Mouse (Mus musculus) limb, embryonic 14.5 days (tissue): ENCODE measurements around the gene BC051019. TPM values are rescaled to one million over a fixed set of nuclear protein-coding genes. Genes with fewer than 3 reads are reported as not detected.

ENCODE experiments used
- ATAC-seq: fragments of 200-750 bp; cut with Nextera tagmentation; 2 replicates; pipeline ENCODE4 v1.8.0; 2017; ENCODE audit warnings: low read depth, moderate number of reproducible peaks, moderate TSS enrichment; ENCODE audit not compliant: low FRiP score
- DNase-seq: peaks from one replicate; pipeline ENCODE4 v3.0.0-alpha.2; 2015; ENCODE audit warnings: low spot score
- H3K27ac ChIP-seq: fragments of 300-500 bp; sonication (generic); replicated peaks from 2 replicates; pipeline ENCODE4 v1.5.1; 2014; ENCODE audit warnings: low read depth, mild to moderate bottlenecking, low read length, moderate library complexity, mixed read lengths
- H3K27me3 ChIP-seq: fragments of 300-500 bp; sonication (generic); 2 replicates; pipeline ENCODE4 v1.6.1; 2014; ENCODE audit warnings: low read length, mixed read lengths; ENCODE audit not compliant: control insufficient read depth, insufficient read depth
- H3K36me3 ChIP-seq: fragments of 300-500 bp; sonication (generic); 2 replicates; pipeline ENCODE4 v1.6.1; 2014; ENCODE audit warnings: mild to moderate bottlenecking, low read length, moderate library complexity, mixed read lengths; ENCODE audit not compliant: control insufficient read depth, insufficient read depth
- H3K4me1 ChIP-seq: fragments of 300-500 bp; sonication (generic); 2 replicates; pipeline ENCODE4 v1.6.1; 2014; ENCODE audit warnings: antibody characterized with exemption, low read length, mixed read lengths; ENCODE audit not compliant: control insufficient read depth, insufficient read depth
- H3K4me2 ChIP-seq: fragments of 300-500 bp; sonication (generic); replicated peaks from 2 replicates; pipeline ENCODE4 v1.6.1; 2014; ENCODE audit warnings: low read depth, mild to moderate bottlenecking, low read length, moderate library complexity; ENCODE audit not compliant: severe bottlenecking
- H3K4me3 ChIP-seq: fragments of 300-500 bp; sonication (generic); replicated peaks from 2 replicates; pipeline ENCODE4 v1.5.1; 2014; ENCODE audit warnings: low read length
- H3K9ac ChIP-seq: fragments of 300-500 bp; sonication (generic); 2 replicates; pipeline ENCODE4 v1.6.1; 2014; ENCODE audit warnings: mild to moderate bottlenecking, low read depth, low read length, moderate library complexity; ENCODE audit not compliant: severe bottlenecking
- H3K9me3 ChIP-seq: fragments of 300-500 bp; sonication (generic); 2 replicates; pipeline ENCODE4 v1.6.1; 2016; ENCODE audit warnings: low read length; ENCODE audit not compliant: control insufficient read depth
- POLR2A ChIP-seq: fragments of 200-500 bp; IDR thresholded peaks from 2 replicates; pipeline ENCODE4 v1.8.0; 2012; ENCODE audit warnings: inconsistent platforms, mild to moderate bottlenecking, moderate library complexity, borderline replicate concordance; ENCODE audit not compliant: insufficient read depth, insufficient read length; ENCODE audit errors: extremely low read depth
- WGBS: fragments of 180-500 bp; shearing (Covaris S2); extraction: QIAGEN DNeasy Blood & Tissue Kit; methylation state at CpG from one replicate; pipeline ENCODE4 v1.1.7; 2014; 5-methylcytosine and 5-hydroxymethylcytosine counted together
- polyA plus RNA-seq, 2 experiments: library from polyadenylated mRNA; depleted of rRNA in 1 of 2; stranded (reverse) in 1 of 2; unstranded in 1 of 2; fragments of >200 nt; fragmentation: Nextera tagmentation in 1 of 2; extraction: Ambion mirVana in 1 of 2; gene quantifications; 2 replicates each; pipeline versions ENCODE4 v1.2.1 to v1.2.3; 2012 to 2014

The BC051019 gene
- polyA plus RNA-seq, 2 experiments: 0.10 to 0.15 TPM

GRCm38 (mm10) chr7:109686585-109687128, 37.0 kb downstream of the BC051019 start:
- no peak overlapping the region for H3K4me2 ChIP-seq
- H3K27me3 ChIP-seq: no peaks in the 10 kb centered on the region
- ATAC-seq (no peak), DNase-seq (no peak)
- no peak overlapping the region for H3K4me3 ChIP-seq
- H3K4me1 ChIP-seq: no peaks in the 10 kb centered on the region
- no peaks in the 10 kb centered on the region for H3K36me3 ChIP-seq
- no peak overlapping the region for H3K9ac ChIP-seq
- H3K27ac ChIP-seq: no peak overlapping the region
- 47% methylated on average over 9 of the region's 9 CpGs for WGBS
- H3K9me3 ChIP-seq: no peaks in the 10 kb centered on the region
- no peak for TF ChIP-seq POLR2A

GRCm38 (mm10) chr7:109680879-109681278, 42.8 kb downstream of the BC051019 start:
- WGBS: 82% methylated on average over 1 of the region's 1 CpGs
- Histone ChIP-seq H3K9me3 (no peaks in the 10 kb centered on the region), H3K9ac (no peak overlapping the region), H3K4me3 (no peak overlapping the region), H3K27ac (no peak overlapping the region), H3K4me2 (no peak overlapping the region), H3K36me3 (no peaks in the 10 kb centered on the region), H3K27me3 (no peaks in the 10 kb centered on the region), H3K4me1 (no peaks in the 10 kb centered on the region)
- no peak for ATAC-seq
- no peak for TF ChIP-seq POLR2A
- no peak for DNase-seq

- Histone ChIP-seq H3K4me2 (no peak overlapping the region), H3K4me1 (no peaks in the 10 kb centered on the region), H3K4me3 (no peak overlapping the region), H3K27ac (no peak overlapping the region), H3K27me3 (no peaks in the 10 kb centered on the region), H3K9ac (no peak overlapping the region), H3K9me3 (no peaks in the 10 kb centered on the region), H3K36me3 (no peaks in the 10 kb centered on the region)
- ATAC-seq (no peak), DNase-seq (no peak)
- 86% methylated on average over 2 of the region's 2 CpGs for WGBS
- no peak for TF ChIP-seq POLR2A
Measured at GRCm38 (mm10) chr7:109680284-109680683, 43.4 kb downstream of the BC051019 start.

DNA sequence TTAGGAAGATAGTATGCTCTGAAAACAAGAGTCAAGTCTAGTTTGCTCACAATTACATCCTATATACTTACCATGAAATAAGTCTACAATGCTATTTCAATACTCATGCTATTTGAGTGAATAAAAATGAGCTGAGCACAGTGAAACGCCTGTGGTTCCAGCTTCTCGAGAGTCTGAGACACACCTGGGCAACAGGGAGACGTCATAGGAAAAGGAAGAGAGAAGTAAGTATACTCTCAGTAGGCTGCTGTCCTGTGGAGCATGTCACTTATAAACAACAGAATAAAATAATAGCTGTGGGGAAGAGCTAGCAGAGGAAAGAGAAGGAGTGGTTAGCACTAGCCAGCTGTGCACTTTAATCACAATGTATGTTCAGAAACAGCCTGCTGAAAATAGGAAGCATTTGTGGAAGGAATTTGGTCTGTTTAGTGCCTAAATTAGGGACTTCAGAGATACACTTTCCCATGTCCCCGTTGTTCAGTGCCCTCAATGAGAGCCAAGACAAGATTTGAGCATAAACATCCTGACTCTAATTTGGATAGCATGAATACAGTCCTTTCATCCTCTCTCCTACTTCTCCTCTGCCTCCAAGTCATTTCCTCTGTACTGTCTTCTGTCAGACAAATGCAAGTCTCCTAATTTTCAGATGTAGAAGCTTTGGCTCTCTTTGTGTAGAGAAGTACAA, 48.6 kb downstream of the BC051019 start:
- H3K27me3 ChIP-seq: no peaks in the 10 kb centered on the region
- no peaks in the 10 kb centered on the region for H3K36me3 ChIP-seq
- no peak overlapping the region for H3K27ac ChIP-seq
- 63% methylated on average over 4 of the region's 4 CpGs for WGBS
- no peaks in the 10 kb centered on the region for H3K9me3 ChIP-seq
- no peak for TF ChIP-seq POLR2A
- H3K4me3 ChIP-seq: no peak overlapping the region
- ATAC-seq (no peak), DNase-seq (no peak)
- H3K9ac ChIP-seq: no peak overlapping the region
- H3K4me1 ChIP-seq: peaks cover 7% of the 10 kb centered on the region
- H3K4me2 ChIP-seq: no peak overlapping the region

DNA sequence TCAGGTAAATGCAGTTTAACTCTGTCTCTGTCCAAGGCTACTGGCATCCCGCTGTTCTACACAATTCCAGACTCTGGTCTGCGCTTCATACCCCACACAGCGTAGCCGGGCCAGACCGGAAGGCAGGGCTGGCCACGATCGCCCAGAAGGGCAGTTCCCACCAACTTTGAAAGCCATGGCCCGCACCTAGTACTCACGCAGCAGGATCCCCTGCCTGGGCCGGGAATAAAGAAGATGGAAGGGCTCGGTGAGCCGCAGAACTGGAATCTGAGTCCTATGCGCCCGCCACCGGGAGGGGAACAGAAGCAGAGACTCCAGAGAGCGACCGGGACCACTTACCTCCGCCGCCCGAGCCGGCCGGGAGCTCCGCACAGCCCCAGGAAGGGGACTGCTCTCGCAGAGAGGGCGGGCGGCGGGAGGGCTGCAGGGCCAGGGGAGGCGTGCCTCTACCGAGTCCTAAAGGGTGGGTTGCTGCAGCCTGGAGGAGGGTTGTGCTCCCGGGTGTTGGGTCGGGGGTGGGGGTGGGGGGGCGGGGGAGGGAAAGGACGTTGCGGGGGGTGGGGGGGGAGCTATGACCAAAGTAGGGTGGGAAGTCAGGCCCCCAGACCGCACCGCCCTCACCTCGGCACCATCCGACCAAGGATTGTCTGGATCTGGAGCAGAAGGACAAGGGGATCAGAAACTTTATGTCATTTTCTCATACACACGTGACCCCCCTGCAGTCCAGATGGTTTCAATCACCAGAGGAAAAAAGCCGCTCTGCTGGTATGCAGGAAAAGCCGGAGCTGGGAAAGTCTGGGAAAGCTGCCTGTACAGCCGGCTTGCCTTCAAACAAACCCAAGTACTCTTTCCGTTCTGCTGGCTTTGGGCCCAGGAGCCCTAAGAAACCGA, 51.8 kb downstream of the BC051019 start:
- Histone ChIP-seq H3K36me3 (no peaks in the 10 kb centered on the region), H3K9ac (peak overlapping the region; percentile 89), H3K27me3 (no peaks in the 10 kb centered on the region), H3K4me1 (peaks cover 19% of the 10 kb centered on the region), H3K27ac (peak overlapping the region; percentile 99), H3K4me3 (peak overlapping the region; percentile 82), H3K4me2 (peak overlapping the region; percentile 50), H3K9me3 (no peaks in the 10 kb centered on the region)
- TF ChIP-seq POLR2A: peak; percentile 81
- ATAC-seq (peak; percentile 96), DNase-seq (peak; percentile 97)
- under 1% methylated on average over 30 of the region's 44 CpGs for WGBS
